Mouse (Mus musculus) left cerebral cortex, adult 9 months (tissue): ENCODE results near the gene Eif2a.
"Not testable (repeated sequence)": the region's sequence is repeated elsewhere in the genome, so short reads cannot be mapped to it uniquely, and the experiment has no call there.

Source experiments
- DNase-seq, 2 experiments: peaks; one replicate each; pipeline ENCODE4 v3.0.0; 2022; ENCODE audit warnings: low spot score in 2 of 2

Gene Eif2a

GRCm38 (mm10) chr3:58521361-58521760, 4.3 kb upstream of the Eif2a start:
- DNase-seq: no peak

- no peak for DNase-seq
Measured at GRCm38 (mm10) chr3:58523386-58523785, 2.2 kb upstream of the Eif2a start.

GRCm38 (mm10) chr3:58524246-58524645, 1.4 kb upstream of the Eif2a start:
- DNase-seq: no peak

DNA sequence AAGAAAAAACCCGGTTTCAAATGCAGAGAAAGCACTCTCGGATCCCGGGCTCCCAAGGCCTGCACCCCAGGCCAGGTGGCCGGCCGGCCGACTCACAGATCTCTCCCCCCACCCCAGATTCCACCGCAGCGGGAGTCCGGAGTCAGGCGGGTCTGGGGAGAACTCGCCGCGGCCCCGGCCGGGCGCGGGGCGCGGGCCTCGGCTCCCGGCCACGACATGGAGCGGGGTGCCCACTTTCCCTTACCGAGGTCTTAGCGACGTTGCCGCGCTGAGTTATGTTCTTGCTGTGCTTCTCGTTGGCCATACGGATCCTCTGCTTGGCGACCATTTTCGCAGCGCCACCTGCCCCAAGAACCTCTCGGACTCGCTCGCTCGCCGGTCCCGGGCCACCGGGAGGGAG, 455 bp upstream of the Eif2a start:
- no peak for DNase-seq

GRCm38 (mm10) chr3:58526408-58526737, 752 bp downstream of the Eif2a start:
- no peak for DNase-seq

DNA sequence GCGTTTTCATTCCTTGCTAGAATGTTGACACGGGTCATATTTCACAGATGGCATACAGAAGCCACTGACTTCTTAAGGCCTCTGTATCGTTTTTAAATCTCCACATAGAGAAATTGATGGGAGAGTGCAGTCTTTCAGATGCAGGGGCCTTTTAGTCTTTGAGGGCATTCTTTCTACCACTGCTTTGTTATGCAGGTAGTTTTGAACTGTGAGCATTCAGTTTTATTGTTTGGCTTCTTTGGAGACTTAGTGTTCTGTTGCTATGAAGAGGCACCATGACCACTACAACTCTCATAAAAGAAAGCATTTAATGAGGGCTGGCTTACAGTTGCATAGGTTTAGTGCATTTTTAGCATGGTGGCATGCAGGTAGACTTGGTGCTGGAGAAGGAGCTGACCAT, 11.0 kb downstream of the Eif2a start:
- DNase-seq: no peak

DNA sequence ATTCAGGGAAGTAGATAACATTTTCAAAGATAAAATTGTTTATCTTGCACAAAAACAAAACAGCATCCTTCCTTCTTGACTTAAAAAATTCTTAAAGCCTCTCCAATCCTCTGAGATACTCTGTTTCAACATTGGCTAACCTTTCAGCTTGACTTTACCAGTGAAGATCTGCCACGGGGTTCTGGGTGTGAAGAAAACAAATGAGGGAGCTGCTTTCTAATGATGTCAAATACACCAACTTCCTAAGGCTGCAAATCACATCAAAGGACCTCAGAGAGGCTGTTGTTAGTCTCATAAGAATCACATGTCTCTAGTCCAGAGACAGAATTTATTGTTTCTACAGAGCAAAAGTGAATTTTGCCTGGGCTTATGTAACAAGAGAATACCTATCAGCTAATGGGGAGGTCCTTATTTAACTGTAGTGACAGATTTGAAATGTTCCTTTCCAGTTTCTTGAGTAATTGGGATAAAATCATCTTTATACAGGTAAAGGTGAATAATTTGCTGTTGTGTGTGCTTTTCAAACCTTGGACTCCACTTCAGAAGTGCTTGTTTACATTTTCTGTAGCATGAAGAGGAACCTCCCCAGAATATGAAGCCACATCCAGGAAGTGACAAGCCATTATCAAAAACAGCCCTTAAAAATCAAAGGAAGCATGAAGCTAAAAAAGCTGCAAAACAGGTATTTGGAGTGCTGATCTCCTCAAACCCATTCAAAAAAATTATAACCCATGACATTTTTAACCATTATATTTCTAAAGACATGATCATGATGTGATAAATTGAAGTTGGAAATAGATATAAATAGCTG, 26.6 kb downstream of the Eif2a start:
- DNase-seq: no peak

GRCm38 (mm10) chr3:58556649-58557048, 31.0 kb downstream of the Eif2a start:
- DNase-seq: no peak

DNA sequence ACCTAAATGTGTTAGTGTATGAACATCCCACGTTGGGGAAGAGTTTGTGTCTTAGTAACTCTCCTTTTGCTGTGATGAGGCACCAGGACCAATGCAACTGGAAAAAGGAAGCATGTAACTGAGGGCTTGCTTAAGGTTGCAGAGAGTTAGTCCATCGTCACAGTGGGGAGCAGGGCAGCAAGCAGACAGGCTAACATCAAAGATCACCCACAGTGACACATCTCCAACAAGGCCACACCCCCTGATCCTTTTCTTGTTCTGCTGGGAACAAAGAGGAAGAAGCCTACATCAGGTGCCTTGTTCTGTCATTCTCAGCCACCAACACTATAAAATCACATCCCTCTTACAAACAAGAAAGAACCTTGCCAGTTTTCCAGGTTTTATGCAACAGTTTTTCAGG, 34.3 kb downstream of the Eif2a start:
- no peak for DNase-seq

- DNase-seq: no peak
Measured at GRCm38 (mm10) chr3:58561437-58561836, 35.8 kb downstream of the Eif2a start.

DNA sequence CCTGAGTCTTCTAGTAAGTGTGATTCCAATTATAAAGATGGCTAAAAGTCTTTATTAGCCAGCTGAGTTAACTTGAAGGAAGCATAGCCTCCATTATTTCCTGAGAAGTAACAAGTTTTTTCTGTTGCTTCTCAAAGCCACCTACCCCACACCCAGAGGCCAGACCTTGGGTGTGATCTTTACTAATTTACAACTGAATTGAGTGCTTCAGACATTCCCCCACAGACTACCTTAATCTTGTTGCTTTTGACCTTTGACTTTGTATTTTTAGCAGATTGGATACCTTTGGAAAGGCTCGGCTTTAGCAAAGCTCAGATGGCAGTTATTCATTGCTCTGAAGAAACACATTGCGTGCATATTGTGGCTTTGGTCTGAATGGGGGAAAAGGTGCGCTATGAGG, 45.2 kb downstream of the Eif2a start:
- no peak for DNase-seq

DNA sequence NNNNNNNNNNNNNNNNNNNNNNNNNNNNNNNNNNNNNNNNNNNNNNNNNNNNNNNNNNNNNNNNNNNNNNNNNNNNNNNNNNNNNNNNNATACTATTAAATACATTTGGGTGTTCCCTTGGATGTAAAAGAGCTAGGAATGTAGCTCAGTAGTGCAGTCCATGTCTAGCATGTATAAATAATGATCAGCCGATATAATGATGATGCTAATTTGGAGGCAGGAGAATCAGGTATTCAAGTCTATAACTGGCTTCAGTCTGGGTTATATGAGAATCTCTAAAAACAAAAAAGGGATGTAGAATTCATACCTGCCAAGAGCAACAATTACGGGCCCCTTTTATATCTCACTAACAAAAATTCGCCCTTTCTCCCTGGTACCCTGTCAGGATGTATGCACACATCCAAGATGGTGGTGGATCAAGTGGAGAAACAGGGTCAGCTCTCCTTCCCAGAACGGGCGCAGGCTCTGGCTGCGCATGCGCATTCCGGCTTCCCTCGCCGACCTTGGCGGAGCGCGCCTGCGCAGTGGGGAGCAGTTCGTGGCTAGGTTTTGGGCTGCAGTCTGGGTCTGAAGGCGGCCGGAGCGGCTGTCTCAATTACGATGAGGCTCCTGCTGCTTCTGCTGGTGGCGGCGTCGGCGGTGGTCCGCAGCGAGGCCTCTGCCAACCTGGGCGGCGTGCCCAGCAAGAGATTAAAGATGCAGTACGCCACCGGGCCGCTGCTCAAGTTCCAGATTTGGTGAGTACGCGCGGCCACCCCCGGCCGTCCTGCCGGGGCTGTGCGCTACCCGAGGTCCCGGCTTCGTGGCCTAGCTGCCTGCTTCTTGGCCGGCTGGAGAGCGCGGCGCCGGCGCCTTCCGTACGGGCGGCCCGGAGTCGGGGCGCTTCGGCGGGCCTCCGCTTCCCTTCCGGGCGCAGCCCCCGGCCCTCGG, 50.8 kb downstream of the Eif2a start, which contains the start of gene Selenot:
Gene Selenot (plus strand): TSS at position 500 of the 930 bp plus-strand sequence.
- peak; percentile 91 to 97 for DNase-seq

DNA sequence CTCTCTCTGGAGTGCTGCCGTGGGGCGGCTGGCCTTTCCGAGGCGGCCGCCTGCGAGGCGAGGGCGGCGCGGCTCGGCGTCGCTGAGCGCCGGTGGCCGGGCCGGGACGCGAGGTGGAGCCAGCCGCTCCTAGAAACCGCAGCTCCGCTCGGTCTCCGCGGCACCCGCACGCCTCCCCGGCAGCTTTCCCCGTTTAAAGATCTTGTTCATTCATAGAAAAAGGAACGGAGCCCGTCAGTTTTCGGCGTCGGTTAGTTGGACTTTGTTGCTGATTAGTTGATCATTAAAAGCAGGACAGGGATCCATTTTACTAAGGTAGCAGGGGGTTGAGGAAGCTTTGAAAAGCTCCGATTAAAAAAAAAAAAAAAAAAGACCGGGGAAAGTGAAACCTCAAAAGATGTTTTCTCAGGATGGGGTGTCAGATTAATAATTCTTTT, 51.5 kb downstream of the Eif2a start:
- peak in 1 of 2 experiments; percentile 24 for DNase-seq

- DNase-seq: no peak
Measured at GRCm38 (mm10) chr3:58577506-58578050, 52.0 kb downstream of the Eif2a start.

- no peak for DNase-seq
Measured at GRCm38 (mm10) chr3:58581530-58581929, 55.9 kb downstream of the Eif2a start.

DNA sequence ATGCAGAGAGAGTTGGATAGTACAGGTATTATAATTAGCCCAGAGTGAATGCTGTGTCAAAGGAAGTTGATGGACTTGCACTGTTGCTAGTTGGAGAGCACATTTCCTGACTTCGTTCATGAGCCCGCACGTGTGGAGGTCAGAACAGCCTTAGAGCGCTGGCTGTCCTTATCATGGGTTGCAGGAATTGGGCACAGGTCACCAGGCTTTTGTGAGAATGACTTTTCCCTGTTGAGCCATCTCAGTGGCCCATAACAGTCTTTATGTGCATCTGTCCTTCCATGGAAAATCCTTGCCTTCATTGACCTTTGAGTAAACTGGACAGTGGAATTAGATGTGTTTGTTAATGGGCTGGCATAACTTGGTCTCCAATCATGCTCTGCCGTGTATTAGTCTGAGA, 56.7 kb downstream of the Eif2a start:
- DNase-seq: no peak

- DNase-seq: no peak
Measured at GRCm38 (mm10) chr3:58582788-58583426, 57.3 kb downstream of the Eif2a start.

DNA sequence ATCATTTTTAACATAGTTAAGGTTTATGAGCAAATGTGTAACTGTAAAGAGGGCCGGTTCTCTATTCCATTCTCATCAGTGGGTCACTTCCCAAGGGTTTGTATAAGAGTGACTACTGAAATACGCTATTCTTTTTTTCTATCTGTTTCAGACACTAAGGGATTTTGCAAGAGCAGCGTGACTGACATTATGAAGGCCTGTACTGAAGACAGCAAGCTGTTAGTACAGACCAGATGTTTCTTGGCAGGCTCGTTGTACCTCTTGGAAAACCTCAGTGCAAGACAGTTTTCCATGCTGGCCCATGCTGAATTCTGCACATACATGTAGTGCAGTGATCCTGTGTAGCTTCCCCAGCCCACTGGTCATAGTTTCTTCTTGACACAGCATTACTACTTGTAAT, 64.9 kb downstream of the Eif2a start:
- not testable (repeated sequence) for DNase-seq

DNA sequence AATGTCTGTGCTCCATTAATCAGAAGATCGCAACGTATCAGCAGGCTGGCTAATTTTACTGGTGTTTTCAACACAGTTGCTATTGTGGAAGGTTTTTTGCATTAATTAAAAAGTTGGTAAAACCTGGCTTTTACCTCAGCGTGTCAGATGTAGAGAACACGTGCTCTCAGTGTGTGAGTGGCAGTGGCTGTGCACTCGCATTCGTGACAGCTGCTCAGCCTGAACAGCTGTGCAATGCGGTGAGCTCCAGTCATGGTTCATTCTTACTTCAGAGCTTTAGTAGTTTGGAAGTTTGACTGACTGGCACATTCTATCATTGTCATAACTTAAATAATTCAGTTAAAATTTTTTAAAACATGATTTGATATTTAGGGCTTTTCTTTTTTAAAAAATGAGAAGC, 67.0 kb downstream of the Eif2a start:
- DNase-seq: not testable (repeated sequence)

DNA sequence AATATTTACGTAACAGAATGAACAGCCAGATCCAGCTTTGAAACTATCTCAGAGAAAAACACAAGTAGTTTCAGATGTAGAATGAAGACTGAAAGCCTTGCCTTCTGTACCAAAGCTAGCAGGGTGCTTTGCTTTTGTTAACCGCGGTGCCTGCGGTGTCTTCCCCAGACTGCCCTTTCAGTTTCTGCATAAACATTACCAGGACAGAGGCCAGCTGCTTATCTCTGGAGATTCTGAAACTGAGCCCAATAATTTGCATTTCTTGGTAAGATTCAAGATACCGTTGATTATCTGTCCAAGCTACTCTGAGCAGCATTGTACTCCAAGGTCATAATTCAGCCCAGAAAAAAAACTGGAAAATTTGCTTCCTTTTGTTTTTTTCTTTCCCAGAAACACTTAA, 68.0 kb downstream of the Eif2a start:
- no peak for DNase-seq
